Mouse (Mus musculus) kidney, adult 2 months (tissue): ENCODE measurements at regions not wholly inside any gene's neighbourhood (a gene's known extent, or its start where the extent isn't known, plus 50 kb on each side); places are given as distances from the start of the nearest gene placed in this dataset.

Source experiments
- CTCF ChIP-seq: fragments of 200-500 bp; conservative IDR thresholded peaks from 2 replicates; pipeline ENCODE4 v1.5.1; 2011; ENCODE audit warnings: low read depth, mild to moderate bottlenecking, control low read depth, low read length, moderate library complexity, mixed read lengths; ENCODE audit not compliant: insufficient read depth, insufficient read length
- POLR2A ChIP-seq: fragments of 200-500 bp; IDR thresholded peaks from one replicate; pipeline ENCODE4 v1.6.1; 2011; ENCODE audit warnings: low read depth, low read length, control low read depth

- TF ChIP-seq CTCF: no peak
- TF ChIP-seq POLR2A: no peak
Observed at GRCm38 (mm10) chr6:10185971-10186370, 1237.7 kb downstream of the Nxph1 start.
